Mouse (Mus musculus): ENCODE results near the gene Coq8b. TPM values are rescaled to one million over a fixed set of nuclear protein-coding genes. Genes with fewer than 3 reads are reported as not detected.

Gene Coq8b
- total RNA-seq, 1 experiment from 2014 or later: 13.8 TPM

DNA sequence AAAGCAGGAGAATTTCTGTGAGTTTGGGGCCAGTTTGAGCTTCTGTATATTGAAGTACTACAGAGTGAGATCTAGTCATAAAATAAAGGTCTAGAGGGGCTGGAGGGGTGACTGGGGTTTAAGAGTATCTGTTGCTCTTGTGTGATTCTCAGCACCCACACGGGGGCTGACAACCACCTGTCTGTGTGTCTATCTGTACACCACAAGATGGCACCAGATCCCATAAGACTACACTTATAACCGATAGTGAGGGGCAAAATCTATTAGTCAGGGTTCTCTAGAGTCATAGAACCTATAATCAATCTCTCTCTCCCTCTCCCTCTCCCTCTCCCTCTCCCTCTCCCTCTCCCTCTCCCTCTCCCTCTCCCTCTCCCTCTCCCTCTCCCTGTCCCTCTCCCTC lies 57.7 kb downstream of the Coq8b start:
- ATAC-seq (replicated peaks in 1 of 2; ENCODE audit: insufficient read depth in 1 of 2, low FRiP score in 2 of 2, low TSS enrichment in 1 of 2, low read depth in 1 of 2, poor library complexity in 2 of 2, severe bottlenecking in 2 of 2): no peak

DNA sequence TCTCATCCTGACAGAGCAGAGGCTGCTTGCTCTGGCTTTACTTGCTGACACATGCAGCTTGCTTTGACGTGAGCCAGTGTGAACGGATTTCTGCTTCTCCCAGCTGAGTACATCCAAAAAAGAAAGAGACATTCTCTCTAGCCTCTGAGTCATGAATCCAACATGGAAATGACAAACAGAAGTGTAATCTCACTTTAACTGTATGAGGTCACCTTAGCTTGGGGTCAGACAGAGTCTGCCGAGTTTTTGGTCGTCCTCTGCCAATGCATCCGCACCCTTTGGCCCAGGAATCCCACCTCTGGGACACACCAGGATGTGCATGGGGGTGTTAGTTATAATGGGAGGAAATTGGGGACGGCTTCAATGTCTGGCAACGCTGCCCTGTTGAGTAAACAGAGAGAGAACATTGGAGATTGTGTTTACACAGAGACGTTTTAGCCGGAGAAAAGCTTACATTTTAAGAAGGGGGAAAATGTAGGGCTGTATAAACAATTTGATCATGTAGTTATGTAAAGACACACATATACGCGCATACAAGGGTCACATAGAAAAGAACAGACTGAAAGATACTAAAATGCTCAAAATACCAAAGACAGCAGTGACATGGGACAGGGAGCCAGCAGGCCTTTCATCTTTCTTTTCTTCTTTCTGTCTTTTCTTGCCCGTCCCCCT lies 59.1 kb downstream of the Coq8b start:
- ATAC-seq (replicated peaks in 1 of 2; ENCODE audit: insufficient read depth in 1 of 2, low FRiP score in 2 of 2, low TSS enrichment in 1 of 2, low read depth in 1 of 2, poor library complexity in 2 of 2, severe bottlenecking in 2 of 2): no peak

- no peak for ATAC-seq (replicated peaks in 1 of 2; ENCODE audit: insufficient read depth in 1 of 2, low FRiP score in 2 of 2, low TSS enrichment in 1 of 2, low read depth in 1 of 2, poor library complexity in 2 of 2, severe bottlenecking in 2 of 2)
Measured at GRCm38 (mm10) chr7:27295956-27296355, 63.1 kb downstream of the Coq8b start.

- no peak for ATAC-seq (replicated peaks in 1 of 2; ENCODE audit: insufficient read depth in 1 of 2, low FRiP score in 2 of 2, low TSS enrichment in 1 of 2, low read depth in 1 of 2, poor library complexity in 2 of 2, severe bottlenecking in 2 of 2)
Measured at GRCm38 (mm10) chr7:27296518-27296917, 63.7 kb downstream of the Coq8b start.

DNA sequence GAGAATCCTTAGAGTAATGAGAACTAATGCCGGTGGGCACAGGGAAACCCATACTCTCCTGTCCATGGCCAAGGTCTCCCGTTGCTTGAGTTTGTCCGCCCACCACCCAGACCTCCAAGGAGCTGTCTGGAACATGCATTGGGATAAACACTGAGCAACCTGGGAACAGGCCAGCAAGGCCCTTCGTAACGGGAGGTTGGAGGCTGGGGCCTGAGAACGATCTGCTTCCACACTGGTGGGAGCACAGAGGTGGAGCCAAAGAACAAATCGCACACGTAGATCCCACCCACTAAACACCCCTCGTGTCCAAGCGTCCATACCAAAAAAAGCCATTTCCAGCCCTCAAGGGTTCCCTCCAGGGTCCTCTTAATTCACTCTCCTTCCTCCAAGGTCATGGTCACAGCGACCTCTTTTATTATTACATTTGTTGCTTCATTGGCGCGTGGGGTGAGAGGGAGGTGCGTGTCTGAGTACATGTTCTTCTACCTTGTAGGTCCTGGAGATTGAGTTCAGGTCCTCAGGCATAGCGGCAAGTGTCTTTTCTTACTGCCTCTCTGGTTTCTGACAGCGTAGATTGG lies 65.3 kb downstream of the Coq8b start:
- no peak for ATAC-seq (replicated peaks in 1 of 2; ENCODE audit: insufficient read depth in 1 of 2, low FRiP score in 2 of 2, low TSS enrichment in 1 of 2, low read depth in 1 of 2, poor library complexity in 2 of 2, severe bottlenecking in 2 of 2)

GRCm38 (mm10) chr7:27298816-27299215 lies 66.0 kb downstream of the Coq8b start:
- no peak for ATAC-seq (replicated peaks in 1 of 2; ENCODE audit: insufficient read depth in 1 of 2, low FRiP score in 2 of 2, low TSS enrichment in 1 of 2, low read depth in 1 of 2, poor library complexity in 2 of 2, severe bottlenecking in 2 of 2)

- no peak for ATAC-seq (replicated peaks in 1 of 2; ENCODE audit: insufficient read depth in 1 of 2, low FRiP score in 2 of 2, low TSS enrichment in 1 of 2, low read depth in 1 of 2, poor library complexity in 2 of 2, severe bottlenecking in 2 of 2)
Measured at GRCm38 (mm10) chr7:27300351-27300750, 67.5 kb downstream of the Coq8b start.

GRCm38 (mm10) chr7:27300801-27301200 lies 68.0 kb downstream of the Coq8b start:
- ATAC-seq (replicated peaks in 1 of 2; ENCODE audit: insufficient read depth in 1 of 2, low FRiP score in 2 of 2, low TSS enrichment in 1 of 2, low read depth in 1 of 2, poor library complexity in 2 of 2, severe bottlenecking in 2 of 2): no peak

GRCm38 (mm10) chr7:27302172-27302571 lies 69.3 kb downstream of the Coq8b start:
- ATAC-seq (replicated peaks in 1 of 2; ENCODE audit: insufficient read depth in 1 of 2, low FRiP score in 2 of 2, low TSS enrichment in 1 of 2, low read depth in 1 of 2, poor library complexity in 2 of 2, severe bottlenecking in 2 of 2): peak; percentile 62 to 78

GRCm38 (mm10) chr7:27305091-27305730 lies 72.4 kb downstream of the Coq8b start:
- no peak for ATAC-seq (replicated peaks in 1 of 2; ENCODE audit: insufficient read depth in 1 of 2, low FRiP score in 2 of 2, low TSS enrichment in 1 of 2, low read depth in 1 of 2, poor library complexity in 2 of 2, severe bottlenecking in 2 of 2)

DNA sequence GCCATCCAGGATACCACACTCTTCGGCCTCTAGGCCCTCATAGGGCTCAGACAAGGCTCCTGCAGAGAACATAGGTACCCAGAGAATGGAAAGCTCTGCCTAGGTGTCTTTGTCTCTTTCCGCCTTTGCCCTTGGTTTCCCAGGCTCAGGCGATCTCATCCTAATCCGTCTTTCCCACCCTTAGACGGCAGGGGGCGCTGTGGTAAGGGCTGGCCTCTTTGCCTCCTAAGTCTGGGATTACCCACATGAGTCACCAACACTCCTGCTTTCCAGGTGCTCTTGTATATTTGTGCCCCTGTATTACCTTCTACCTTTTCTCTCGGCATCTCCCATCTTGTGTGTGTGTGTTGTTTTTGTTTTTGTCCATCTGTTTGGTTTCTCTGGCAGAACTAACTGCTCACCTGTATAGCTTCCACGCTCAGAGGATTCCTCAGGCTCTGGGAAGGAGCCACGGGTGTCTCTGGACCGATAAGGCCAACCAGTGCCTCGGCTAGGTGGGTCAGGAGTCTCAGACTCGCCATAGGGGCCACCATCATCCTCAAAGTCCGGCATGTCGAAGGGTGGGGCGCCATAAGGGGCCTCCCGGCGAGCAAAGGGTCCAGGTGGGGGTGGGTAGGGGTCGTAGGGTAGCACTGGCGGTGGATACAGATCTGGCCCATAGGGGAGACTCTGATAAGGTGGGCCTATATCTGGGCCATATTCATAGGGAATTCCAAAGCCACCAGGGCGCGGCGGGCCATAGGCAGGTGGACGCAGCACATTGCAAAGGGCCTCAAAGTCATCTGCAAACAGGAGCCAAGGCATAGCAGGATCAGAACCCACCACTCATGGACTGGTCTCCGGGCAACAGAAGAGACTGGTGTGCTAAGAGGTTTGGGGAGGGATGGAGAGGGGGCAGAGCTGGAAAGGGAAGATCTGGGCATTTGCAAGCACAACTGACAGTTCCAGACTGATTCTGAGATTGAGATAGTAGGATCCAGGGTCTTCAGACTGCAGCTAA lies 73.6 kb downstream of the Coq8b start:
- no peak for ATAC-seq (replicated peaks in 1 of 2; ENCODE audit: insufficient read depth in 1 of 2, low FRiP score in 2 of 2, low TSS enrichment in 1 of 2, low read depth in 1 of 2, poor library complexity in 2 of 2, severe bottlenecking in 2 of 2)

GRCm38 (mm10) chr7:27307551-27307950 lies 74.7 kb downstream of the Coq8b start:
- peak in 1 of 2 experiments; percentile 46; a peak in 1 of 4 replicates for ATAC-seq (replicated peaks in 1 of 2; ENCODE audit: insufficient read depth in 1 of 2, low FRiP score in 2 of 2, low TSS enrichment in 1 of 2, low read depth in 1 of 2, poor library complexity in 2 of 2, severe bottlenecking in 2 of 2)

Other genes starting within 250 kb of the Coq8b start
- not detected in 2 replicates for gene Cyp2a12, start 203.9 kb upstream of the Coq8b start, total RNA-seq (2017)
- gene Cyp2f2, start 113.1 kb upstream of the Coq8b start, total RNA-seq (2017): not detected in 2 replicates
- gene Cyp2t4, start 79.3 kb upstream of the Coq8b start, total RNA-seq (2017): not detected in 2 replicates
- 21.0 and 24.1 TPM in 2 replicates for gene Egln2, start 66.2 kb upstream of the Coq8b start, total RNA-seq (2017)
- gene Rab4b, start 54.1 kb upstream of the Coq8b start, total RNA-seq (2017): 15.4 and 21.1 TPM in 2 replicates
- gene Gm21983, start 51.9 kb upstream of the Coq8b start, total RNA-seq (2017): not detected in 2 replicates
- not detected in 2 replicates for gene Mia, start 51.9 kb upstream of the Coq8b start, total RNA-seq (2017)
- gene BC024978, start 37.2 kb upstream of the Coq8b start, total RNA-seq (2017): 1.9 and 3.5 TPM in 2 replicates
- 77.9 and 95.9 TPM in 2 replicates for gene Snrpa, start 36.8 kb upstream of the Coq8b start, total RNA-seq (2017)
- 8.1 and 10.7 TPM in 2 replicates for gene Itpkc, start 4.4 kb upstream of the Coq8b start, total RNA-seq (2017)
- 1.6 and 2.4 TPM in 2 replicates for gene Numbl, start 25.4 kb downstream of the Coq8b start, total RNA-seq (2017)
- 1.9 TPM in 1 of 2 replicates, not detected in the other for gene Ltbp4, start 104.7 kb downstream of the Coq8b start, total RNA-seq (2017)
- 15.8 and 22.4 TPM in 2 replicates for gene Shkbp1, start 123.0 kb downstream of the Coq8b start, total RNA-seq (2017)
- not detected in 2 replicates for gene Gm20479, start 124.4 kb downstream of the Coq8b start, total RNA-seq (2017)
- gene Sptbn4, start 214.7 kb downstream of the Coq8b start, total RNA-seq (2017): 0.31 TPM in 1 of 2 replicates, not detected in the other
- 20.4 and 31.7 TPM in 2 replicates for gene Blvrb, start 215.0 kb downstream of the Coq8b start, total RNA-seq (2017)
- gene Sertad3, start 240.7 kb downstream of the Coq8b start, total RNA-seq (2017): 9.7 and 16.8 TPM in 2 replicates